Mouse (Mus musculus) ES-E14 (cell line): ENCODE data around the gene Srpr.

Source experiments
- CHD2 ChIP-seq: IDR thresholded peaks from 2 replicates; pipeline ENCODE4 v1.6.1; 2014; ENCODE audit warnings: mild to moderate bottlenecking, low read depth, low read length, inconsistent platforms
- HCFC1 ChIP-seq: IDR thresholded peaks from 2 replicates; pipeline ENCODE4 v1.6.1; 2012; ENCODE audit warnings: low read length, inconsistent platforms, borderline replicate concordance; ENCODE audit not compliant: insufficient read depth
- MAFK ChIP-seq: IDR thresholded peaks from 2 replicates; pipeline ENCODE4 v1.6.1; 2014; ENCODE audit warnings: mild to moderate bottlenecking, low read depth, low read length, inconsistent platforms; ENCODE audit not compliant: insufficient read depth
- ZC3H11A ChIP-seq: IDR thresholded peaks from 2 replicates; pipeline ENCODE4 v1.6.1; 2012; ENCODE audit warnings: low read depth, mild to moderate bottlenecking, inconsistent platforms, low read length, borderline replicate concordance
- ZNF384 ChIP-seq: IDR thresholded peaks from 2 replicates; pipeline ENCODE4 v1.6.1; 2012; ENCODE audit warnings: low read depth, low read length, inconsistent platforms

GRCm38 (mm10) chr9:35183359-35183758 lies 16.6 kb upstream of the Srpr start:
- TF ChIP-seq HCFC1 (no peak), CHD2 (no peak), MAFK (no peak), ZC3H11A (no peak), ZNF384 (no peak)
